Mouse (Mus musculus): ENCODE data around the gene Pim1.

The Pim1 gene

GRCm38 (mm10) chr17:29528568-29529187 lies 38.1 kb downstream of the Pim1 start:
- peak; percentile 13 for DNase-seq (ENCODE audit: low spot score)

- DNase-seq (ENCODE audit: low spot score): no peak
Observed at GRCm38 (mm10) chr17:29530508-29530907, 40.0 kb downstream of the Pim1 start.

- DNase-seq (ENCODE audit: low spot score): no peak
Observed at GRCm38 (mm10) chr17:29531278-29531677, 40.7 kb downstream of the Pim1 start.

GRCm38 (mm10) chr17:29531757-29532384 lies 41.3 kb downstream of the Pim1 start:
- DNase-seq (ENCODE audit: low spot score): no peak

GRCm38 (mm10) chr17:29533866-29534265 lies 43.3 kb downstream of the Pim1 start:
- no peak for DNase-seq (ENCODE audit: low spot score)

- no peak for DNase-seq (ENCODE audit: low spot score)
Observed at GRCm38 (mm10) chr17:29540426-29540825, 49.9 kb downstream of the Pim1 start.

- no peak for DNase-seq (ENCODE audit: low spot score)
Observed at GRCm38 (mm10) chr17:29541419-29541818, 50.9 kb downstream of the Pim1 start.

GRCm38 (mm10) chr17:29542831-29543690 lies 52.5 kb downstream of the Pim1 start:
- DNase-seq (ENCODE audit: low spot score): no peak

- DNase-seq (ENCODE audit: low spot score): no peak
Observed at GRCm38 (mm10) chr17:29544064-29544463, 53.5 kb downstream of the Pim1 start.

- no peak for DNase-seq (ENCODE audit: low spot score)
Observed at GRCm38 (mm10) chr17:29545241-29545640, 54.7 kb downstream of the Pim1 start.
